Mouse (Mus musculus): Measurements from ENCODE around the gene Eed.

Gene Eed

GRCm38 (mm10) chr7:89908421-89908820 is 72.4 kb downstream of the Eed start:
- DNase-seq (ENCODE audit: low spot score), result no peak

- DNase-seq (ENCODE audit: low spot score), result peak; percentile 35
Measured at GRCm38 (mm10) chr7:89907950-89908349, 72.8 kb downstream of the Eed start.

All from urinary bladder, postnatal 10 days (tissue).